Mouse (Mus musculus) lung, embryonic 14.5 days (tissue): Measurements from ENCODE around the gene Cbx8. TPM values are rescaled to one million over a fixed set of nuclear protein-coding genes. Genes with fewer than 3 reads are reported as not detected.

Source experiments
- ATAC-seq: fragments of 200-750 bp; cut with Nextera tagmentation; 2 replicates; pipeline ENCODE4 v1.8.0; 2017; ENCODE audit warnings: mild to moderate bottlenecking, moderate TSS enrichment, moderate library complexity; ENCODE audit not compliant: insufficient read depth
- DNase-seq: peaks from one replicate; pipeline ENCODE4 v3.0.0-alpha.2; 2015
- H3K27ac ChIP-seq: fragments of 300-500 bp; sonication (generic); 2 replicates; pipeline ENCODE4 v1.5.1; 2014; ENCODE audit warnings: low read depth, mild to moderate bottlenecking, moderate library complexity
- H3K27me3 ChIP-seq: fragments of 300-500 bp; sonication (generic); 2 replicates; pipeline ENCODE4 v1.6.1; 2014; ENCODE audit warnings: low read length, control low read depth; ENCODE audit not compliant: insufficient read depth
- H3K36me3 ChIP-seq: fragments of 300-500 bp; sonication (generic); 2 replicates; pipeline ENCODE4 v1.6.1; 2014; ENCODE audit warnings: control low read depth; ENCODE audit not compliant: insufficient read depth
- H3K4me1 ChIP-seq: fragments of 300-500 bp; sonication (generic); 2 replicates; pipeline ENCODE4 v1.6.1; 2014; ENCODE audit warnings: antibody characterized with exemption, control low read depth; ENCODE audit not compliant: insufficient read depth
- H3K4me2 ChIP-seq: fragments of 300-500 bp; sonication (generic); 2 replicates; pipeline ENCODE4 v1.6.1; 2014; ENCODE audit warnings: mild to moderate bottlenecking
- H3K4me3 ChIP-seq: fragments of 300-500 bp; sonication (generic); 2 replicates; pipeline ENCODE4 v1.5.1; 2014; ENCODE audit warnings: low read depth, low read length
- H3K9ac ChIP-seq: fragments of 300-500 bp; sonication (generic); 2 replicates; pipeline ENCODE4 v1.6.1; 2014
- H3K9me3 ChIP-seq: fragments of 300-500 bp; sonication (generic); 2 replicates; pipeline ENCODE4 v1.6.1; 2016; ENCODE audit warnings: low read depth, low read length, control low read depth
- CTCF ChIP-seq: IDR thresholded peaks from 2 replicates; pipeline ENCODE4 v1.5.1; 2016; ENCODE audit warnings: antibody characterized with exemption, low read depth
- WGBS: fragments of 180-500 bp; shearing (Covaris S2); extraction: QIAGEN DNeasy Blood & Tissue Kit; methylation state at CpG from one replicate; pipeline ENCODE4 v1.1.7; 2014; 5-methylcytosine and 5-hydroxymethylcytosine counted together
- polyA plus RNA-seq: library from polyadenylated mRNA; unstranded; fragments of >200 nt; fragmentation: Nextera tagmentation; extraction: Ambion mirVana; gene quantifications from 2 replicates; pipeline ENCODE4 v1.2.1, GENCODE M21; 2014

The Cbx8 gene
- polyA plus RNA-seq, 1 experiment from 2014 or later = 8.8 TPM

GRCm38 (mm10) chr11:119052661-119053256 is 12.0 kb upstream of the Cbx8 start:
- Histone ChIP-seq H3K36me3 (no peaks in the 10 kb centered on the region), H3K9ac (peak overlapping the region; percentile 36), H3K4me2 (peak overlapping the region; percentile 82), H3K27me3 (peaks cover 83% of the 10 kb centered on the region), H3K4me1 (peaks cover 16% of the 10 kb centered on the region), H3K9me3 (no peaks in the 10 kb centered on the region), H3K27ac (peak overlapping the region; percentile 80), H3K4me3 (peak overlapping the region; percentile 34)
- WGBS = under 1% methylated on average over 13 of the region's 13 CpGs
- ATAC-seq (peak; percentile 48), DNase-seq (peak; percentile 83)
- no peak for TF ChIP-seq CTCF

GRCm38 (mm10) chr11:119051927-119052660 is 11.3 kb upstream of the Cbx8 start:
- no peaks in the 10 kb centered on the region for H3K9me3 ChIP-seq
- H3K4me2 ChIP-seq = no peak overlapping the region
- H3K27ac ChIP-seq = no peak overlapping the region

GRCm38 (mm10) chr11:119051426-119051825 is 10.7 kb upstream of the Cbx8 start:
- no peak overlapping the region for H3K4me2 ChIP-seq
- peaks cover 92% of the 10 kb centered on the region for H3K27me3 ChIP-seq
- H3K9ac ChIP-seq = no peak overlapping the region
- TF ChIP-seq CTCF = no peak
- H3K4me1 ChIP-seq = peaks cover 12% of the 10 kb centered on the region
- H3K36me3 ChIP-seq = no peaks in the 10 kb centered on the region
- DNase-seq = no peak
- H3K9me3 ChIP-seq = no peaks in the 10 kb centered on the region
- H3K27ac ChIP-seq = no peak overlapping the region
- no peak overlapping the region for H3K4me3 ChIP-seq
- no peak for ATAC-seq

More at GRCm38 (mm10) chr11:119051927-119052660, 11.3 kb upstream of the Cbx8 start:
- Histone ChIP-seq H3K27me3 (peaks cover 86% of the 10 kb centered on the region), H3K4me1 (peaks cover 10% of the 10 kb centered on the region), H3K4me3 (0 out of 2 replicates have a peak overlapping the region, but pooled peaks have one; percentile 34), H3K9ac (no peak overlapping the region), H3K36me3 (no peaks in the 10 kb centered on the region)
- 3% methylated on average over 15 of the region's 15 CpGs for WGBS
- DNase-seq (peak; percentile 65), ATAC-seq (no peak)
- peak; percentile 70 for TF ChIP-seq CTCF

DNA sequence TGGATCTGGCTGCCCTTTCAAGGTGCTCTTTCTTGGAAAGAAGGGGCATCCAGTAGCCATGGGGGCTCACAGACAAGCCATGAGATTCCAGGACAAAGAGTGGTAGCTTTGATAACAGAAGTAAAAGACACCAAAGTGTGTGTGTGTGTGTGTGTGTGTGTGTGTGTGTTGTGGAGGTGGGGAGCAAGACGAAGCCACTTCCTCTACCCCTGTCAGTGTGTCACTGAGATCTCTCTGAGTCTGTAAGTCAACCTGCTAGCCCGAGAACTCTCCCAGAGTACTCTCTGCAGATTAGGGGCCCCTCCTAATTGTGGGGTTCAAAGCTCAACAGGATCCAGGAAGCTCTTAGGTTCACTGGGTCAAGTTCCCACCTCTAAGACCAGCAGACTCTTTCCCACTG is 9.6 kb upstream of the Cbx8 start:
- ATAC-seq = no peak
- H3K36me3 ChIP-seq = no peaks in the 10 kb centered on the region
- TF ChIP-seq CTCF = no peak
- no peak overlapping the region for H3K9ac ChIP-seq
- no peak overlapping the region for H3K4me3 ChIP-seq
- WGBS = 0% methylated on average over 2 of the region's 2 CpGs
- H3K27ac ChIP-seq = no peak overlapping the region
- H3K4me1 ChIP-seq = peaks cover 12% of the 10 kb centered on the region
- peaks cover 93% of the 10 kb centered on the region for H3K27me3 ChIP-seq
- no peaks in the 10 kb centered on the region for H3K9me3 ChIP-seq
- no peak overlapping the region for H3K4me2 ChIP-seq
- no peak for DNase-seq

- Histone ChIP-seq H3K27me3 (peaks cover 97% of the 10 kb centered on the region), H3K36me3 (no peaks in the 10 kb centered on the region), H3K4me2 (no peak overlapping the region; the same call in 1 of the 2 replicates), H3K9ac (no peak overlapping the region), H3K9me3 (no peaks in the 10 kb centered on the region), H3K27ac (no peak overlapping the region), H3K4me3 (0 out of 2 replicates have a peak overlapping the region, but pooled peaks have one; percentile 25), H3K4me1 (peaks cover 18% of the 10 kb centered on the region)
- DNase-seq (no peak), ATAC-seq (no peak)
- 2% methylated on average over 13 of the region's 13 CpGs for WGBS
- no peak for TF ChIP-seq CTCF
These were observed 7.4 kb upstream of the Cbx8 start for GRCm38 (mm10) chr11:119048133-119048510.

DNA sequence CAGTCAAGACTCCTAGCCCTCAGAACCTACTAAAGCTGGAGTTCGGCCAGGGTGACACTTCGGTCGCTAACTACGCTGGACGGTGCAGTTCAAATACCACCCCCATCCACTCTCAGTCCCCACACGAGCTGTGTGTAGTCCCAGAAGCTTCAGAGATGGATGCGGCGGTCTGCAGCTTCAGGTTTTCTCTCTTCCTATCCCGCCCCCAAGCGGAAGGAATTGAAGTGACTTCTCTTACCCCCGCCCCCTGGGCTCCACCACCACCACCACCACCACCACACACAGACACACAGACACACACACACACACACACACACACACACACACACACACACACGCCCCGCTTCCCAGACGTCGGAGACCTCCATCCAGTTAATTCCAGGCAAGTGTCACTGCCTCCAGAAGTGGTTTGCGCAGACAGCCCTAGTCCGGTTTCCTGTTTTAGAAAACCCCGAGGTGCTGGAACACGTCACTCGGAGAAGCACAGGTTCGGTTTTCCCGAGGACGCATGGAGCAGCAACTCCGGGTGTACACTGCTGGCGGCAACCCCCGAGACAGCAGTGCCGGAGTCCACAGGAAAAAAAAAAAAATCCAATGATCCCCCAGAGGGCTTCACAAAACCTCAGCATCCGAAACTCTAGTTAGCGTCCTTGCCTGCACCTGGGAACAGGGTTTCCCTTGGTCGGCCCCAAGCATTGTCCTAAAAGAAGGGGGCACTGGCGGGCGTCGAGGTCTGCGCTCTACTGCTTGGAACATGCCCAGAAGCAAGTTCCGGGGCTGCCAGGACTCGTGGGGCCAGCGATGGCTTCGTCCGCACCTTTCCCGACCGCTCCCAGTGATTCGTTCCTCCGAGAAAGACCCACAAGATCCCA is 6.7 kb upstream of the Cbx8 start:
- H3K4me1 ChIP-seq = peaks cover 14% of the 10 kb centered on the region
- H3K4me3 ChIP-seq = peak overlapping the region; percentile 25
- no peak overlapping the region for H3K9ac ChIP-seq
- H3K27ac ChIP-seq = no peak overlapping the region
- H3K4me2 ChIP-seq = peak overlapping the region; percentile 51
- WGBS = under 1% methylated on average over 43 of the region's 43 CpGs
- peak; percentile 54 for TF ChIP-seq CTCF
- ATAC-seq (peak; percentile 21; the same call in 1 of the 2 replicates), DNase-seq (peak; percentile 75)
- no peaks in the 10 kb centered on the region for H3K9me3 ChIP-seq
- H3K36me3 ChIP-seq = no peaks in the 10 kb centered on the region
- H3K27me3 ChIP-seq = peaks cover 100% of the 10 kb centered on the region
